Mouse (Mus musculus) forebrain, embryonic 14.5 days (tissue): ENCODE data around the gene Lipn. TPM values are rescaled to one million over a fixed set of nuclear protein-coding genes. Genes with fewer than 3 reads are reported as not detected.
A peak's percentile ranks its signal among the peaks of the same experiment; 100 is the strongest.

Experiments used
- ATAC-seq: fragments of 200-750 bp; cut with Nextera tagmentation; 2 replicates; pipeline ENCODE4 v1.8.0; 2017; ENCODE audit warnings: mild to moderate bottlenecking, moderate library complexity
- DNase-seq: peaks from one replicate; pipeline ENCODE4 v3.0.0-alpha.2; 2015; ENCODE audit warnings: low spot score
- H3K27ac ChIP-seq: fragments of 300-500 bp; sonication (generic); 2 replicates; pipeline ENCODE4 v1.5.1; 2014; ENCODE audit warnings: low read depth, mild to moderate bottlenecking, control low read depth, low read length, moderate library complexity
- H3K27me3 ChIP-seq: fragments of 300-500 bp; sonication (generic); replicated peaks from 2 replicates; pipeline ENCODE4 v1.6.1; 2014; ENCODE audit warnings: low read length, control low read depth, mixed read lengths; ENCODE audit not compliant: control insufficient read depth, insufficient read depth
- H3K36me3 ChIP-seq: fragments of 300-500 bp; sonication (generic); 2 replicates; pipeline ENCODE4 v1.6.1; 2014; ENCODE audit warnings: low read length, control low read depth; ENCODE audit not compliant: control insufficient read depth, insufficient read depth
- H3K4me1 ChIP-seq: fragments of 300-500 bp; sonication (generic); 2 replicates; pipeline ENCODE4 v1.6.1; 2014; ENCODE audit warnings: antibody characterized with exemption, low read length, control low read depth; ENCODE audit not compliant: control insufficient read depth, insufficient read depth
- H3K4me2 ChIP-seq: fragments of 300-500 bp; sonication (generic); 2 replicates; pipeline ENCODE4 v1.6.1; 2014; ENCODE audit warnings: mild to moderate bottlenecking, control low read depth, low read length
- H3K4me3 ChIP-seq: fragments of 300-500 bp; sonication (generic); 2 replicates; pipeline ENCODE4 v1.5.1; 2014; ENCODE audit warnings: low read depth, low read length, control low read depth
- H3K9ac ChIP-seq: fragments of 300-500 bp; sonication (generic); 2 replicates; pipeline ENCODE4 v1.6.1; 2014; ENCODE audit warnings: mild to moderate bottlenecking, low read length, control low read depth, moderate library complexity
- H3K9me3 ChIP-seq: fragments of 300-500 bp; sonication (generic); replicated peaks from 2 replicates; pipeline ENCODE4 v1.6.1; 2016; ENCODE audit warnings: low read length, control low read depth, mixed read lengths; ENCODE audit not compliant: control insufficient read depth
- WGBS: fragments of 180-500 bp; shearing (Covaris S2); extraction: QIAGEN DNeasy Blood & Tissue Kit; methylation state at CpG from one replicate; pipeline ENCODE4 v1.1.7; 2014; 5-methylcytosine and 5-hydroxymethylcytosine counted together
- polyA plus RNA-seq: library from polyadenylated mRNA; unstranded; fragments of >200 nt; fragmentation: Nextera tagmentation; extraction: Ambion mirVana; gene quantifications from 2 replicates; pipeline ENCODE4 v1.2.1, GENCODE M21; 2014

Lipn gene
- polyA plus RNA-seq, result not detected in 2 replicates

DNA sequence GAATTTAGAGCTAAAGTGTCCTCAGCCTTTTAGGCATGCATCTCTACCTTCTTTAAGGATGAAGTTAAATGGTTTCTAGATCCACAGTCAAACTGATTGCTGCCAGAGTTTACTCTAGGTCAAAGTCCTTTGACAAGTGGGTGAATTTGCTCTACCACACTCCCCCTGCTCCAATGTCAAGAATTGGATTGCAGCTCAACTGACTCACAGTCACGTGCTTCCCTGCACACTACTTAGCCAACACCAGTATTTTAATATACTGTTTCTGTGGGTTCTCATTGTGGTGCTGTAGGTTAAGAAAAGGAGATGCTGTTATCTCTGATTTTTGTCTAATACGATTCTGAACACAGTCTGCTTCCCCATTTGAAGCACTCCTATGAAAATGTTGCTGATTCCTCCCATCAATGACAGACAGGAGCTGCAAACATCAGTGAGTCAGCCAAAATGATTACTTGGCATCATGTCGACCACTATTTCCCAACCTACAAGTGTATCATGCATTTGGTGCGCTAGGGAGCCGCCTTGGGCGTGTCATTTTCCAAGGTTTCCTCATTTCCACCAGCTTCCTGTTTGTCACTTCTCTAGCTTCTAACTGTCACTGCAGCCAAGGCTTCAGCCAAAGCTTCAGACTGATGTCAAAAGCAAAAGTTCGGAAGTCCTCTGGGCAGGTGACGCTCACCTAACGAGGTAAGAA, at the start of gene Lipn:
Gene Lipn, plus strand, starts transcription at position 580 of the 694 bp plus-strand sequence.
- Histone ChIP-seq H3K4me2 (no peak within 1 kb of the TSS), H3K9me3 (no peaks in the 10 kb centered on the region), H3K36me3 (no peaks in the 10 kb centered on the region), H3K9ac (no peak within 1 kb of the TSS), H3K4me1 (no peaks in the 10 kb centered on the region), H3K27ac (no peak within 1 kb of the TSS), H3K27me3 (no peaks in the 10 kb centered on the region), H3K4me3 (no peak within 1 kb of the TSS)
- ATAC-seq (no peak), DNase-seq (no peak)
- WGBS, result 91% methylated on average over 9 of the region's 9 CpGs

DNA sequence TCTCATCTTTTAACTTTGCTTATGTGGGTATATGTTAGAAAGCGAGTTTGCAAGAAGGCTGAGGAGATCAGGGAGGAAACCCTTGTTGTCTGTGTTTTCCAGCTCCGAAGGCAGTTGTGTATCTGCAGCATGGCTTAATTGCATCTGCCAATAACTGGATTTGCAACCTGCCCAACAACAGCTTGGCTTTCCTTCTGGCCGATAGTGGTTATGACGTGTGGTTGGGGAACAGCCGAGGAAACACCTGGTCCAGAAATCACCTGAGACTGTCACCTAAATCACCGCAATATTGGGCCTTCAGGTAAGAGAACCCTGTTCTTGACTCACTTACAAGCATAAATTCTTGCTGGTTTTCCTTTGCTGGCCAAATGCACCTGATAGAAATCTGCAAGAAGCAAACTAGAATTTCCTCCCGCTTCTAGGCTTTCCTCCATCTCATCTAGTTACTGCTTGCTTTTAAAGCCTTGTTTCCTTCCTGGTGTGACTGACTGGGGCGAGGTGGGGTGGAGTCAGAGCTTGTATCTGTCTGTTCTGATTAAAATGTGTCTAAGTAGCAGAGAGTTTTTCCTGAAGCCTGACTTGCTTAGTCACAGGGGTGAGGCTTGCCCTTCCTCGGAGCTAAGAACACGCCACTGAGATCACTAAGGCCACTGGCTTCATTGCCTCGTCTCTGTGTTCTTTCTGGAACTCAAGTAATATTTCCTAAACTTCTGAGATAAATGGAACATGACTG, 45.6 kb upstream of the Lipn start:
- DNase-seq, result no peak
- 88% methylated on average over 11 of the region's 11 CpGs for WGBS
- H3K9me3 ChIP-seq, result no peaks in the 10 kb centered on the region
- no peaks in the 10 kb centered on the region for H3K27me3 ChIP-seq
- no peak overlapping the region for H3K4me2 ChIP-seq
- no peaks in the 10 kb centered on the region for H3K4me1 ChIP-seq
- no peak overlapping the region for H3K9ac ChIP-seq
- H3K36me3 ChIP-seq, result no peaks in the 10 kb centered on the region
- H3K27ac ChIP-seq, result no peak overlapping the region
- no peak overlapping the region for H3K4me3 ChIP-seq
- ATAC-seq, result no peak

DNA sequence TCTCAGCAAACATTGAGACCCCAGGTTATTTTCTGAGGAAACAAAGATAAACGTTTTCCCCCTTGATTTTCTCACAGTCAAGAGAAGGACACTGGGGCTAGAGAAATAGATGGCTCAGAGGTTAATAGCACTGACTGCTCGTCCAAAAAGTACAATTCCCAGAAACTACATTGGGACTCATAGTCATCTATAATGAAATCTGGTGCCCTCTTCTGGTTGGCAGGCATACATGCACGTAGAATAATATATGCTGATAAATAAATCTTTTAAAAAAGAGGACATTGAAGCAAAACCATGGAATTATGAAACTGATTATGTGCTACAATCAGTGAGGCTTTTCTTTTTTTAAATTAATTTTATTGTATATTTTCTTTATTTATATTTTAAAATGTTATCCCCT, 44.4 kb upstream of the Lipn start:
- H3K4me1 ChIP-seq, result no peaks in the 10 kb centered on the region
- DNase-seq (peak; percentile 60), ATAC-seq (no peak)
- no peak overlapping the region for H3K4me3 ChIP-seq
- no peaks in the 10 kb centered on the region for H3K36me3 ChIP-seq
- 51% methylated on average over 3 of the region's 3 CpGs for WGBS
- H3K27me3 ChIP-seq, result no peaks in the 10 kb centered on the region
- no peak overlapping the region for H3K4me2 ChIP-seq
- no peak overlapping the region for H3K9ac ChIP-seq
- no peaks in the 10 kb centered on the region for H3K9me3 ChIP-seq
- no peak overlapping the region for H3K27ac ChIP-seq

DNA sequence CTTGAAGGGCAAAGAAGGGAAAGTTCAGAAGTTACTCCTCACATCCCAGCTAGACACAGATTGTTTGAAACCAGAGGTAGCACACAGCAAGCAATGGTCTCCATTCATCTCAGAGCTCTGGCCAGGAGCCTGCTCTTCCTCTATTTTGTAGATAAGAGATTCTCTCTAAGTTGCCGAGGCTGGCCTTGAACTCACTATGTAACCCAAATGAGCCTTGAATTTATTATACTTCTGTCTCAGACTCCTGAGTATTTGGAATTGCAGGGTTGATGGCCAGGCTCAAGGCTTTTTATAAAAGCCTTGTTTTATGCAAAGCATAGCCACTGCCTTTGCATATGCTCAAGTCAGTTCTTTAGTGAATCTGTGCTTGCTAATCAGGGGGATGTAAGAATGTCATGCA, 27.4 kb upstream of the Lipn start:
- 87% methylated on average over 1 of the region's 1 CpGs for WGBS
- H3K9ac ChIP-seq, result no peak overlapping the region
- no peak for ATAC-seq

DNA sequence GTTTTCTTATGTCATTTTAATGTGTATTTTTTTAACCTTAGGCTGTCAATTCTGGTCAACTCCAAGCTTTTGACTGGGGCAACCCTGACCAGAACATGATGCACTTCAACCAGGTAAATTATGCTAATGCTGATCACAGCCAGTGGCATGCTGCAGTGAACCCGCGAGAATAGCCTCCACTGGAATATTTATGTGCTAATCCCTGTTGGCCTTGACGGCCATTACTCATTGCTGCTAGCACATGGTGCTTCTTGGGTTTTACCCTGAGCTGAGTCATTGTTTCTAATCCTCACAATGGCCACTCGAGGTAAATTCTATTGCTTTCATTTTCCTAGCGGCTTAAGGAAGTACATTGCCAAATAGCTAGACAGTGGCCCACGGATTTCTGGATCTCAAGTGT, 24.1 kb upstream of the Lipn start:
- 62% methylated on average over 6 of the region's 6 CpGs for WGBS
- H3K4me1 ChIP-seq, result no peaks in the 10 kb centered on the region
- H3K36me3 ChIP-seq, result no peaks in the 10 kb centered on the region
- ATAC-seq (no peak), DNase-seq (no peak)
- no peak overlapping the region for H3K4me2 ChIP-seq
- no peak overlapping the region for H3K4me3 ChIP-seq
- no peaks in the 10 kb centered on the region for H3K27me3 ChIP-seq
- H3K9ac ChIP-seq, result no peak overlapping the region
- no peak overlapping the region for H3K27ac ChIP-seq
- no peaks in the 10 kb centered on the region for H3K9me3 ChIP-seq

More for the DNA sequence above, 27.4 kb upstream of the Lipn start:
- no peaks in the 10 kb centered on the region for H3K4me1 ChIP-seq
- no peak for DNase-seq
- no peaks in the 10 kb centered on the region for H3K27me3 ChIP-seq
- no peak overlapping the region for H3K4me2 ChIP-seq
- no peak overlapping the region for H3K27ac ChIP-seq
- H3K36me3 ChIP-seq, result no peaks in the 10 kb centered on the region
- H3K4me3 ChIP-seq, result no peak overlapping the region
- no peaks in the 10 kb centered on the region for H3K9me3 ChIP-seq

DNA sequence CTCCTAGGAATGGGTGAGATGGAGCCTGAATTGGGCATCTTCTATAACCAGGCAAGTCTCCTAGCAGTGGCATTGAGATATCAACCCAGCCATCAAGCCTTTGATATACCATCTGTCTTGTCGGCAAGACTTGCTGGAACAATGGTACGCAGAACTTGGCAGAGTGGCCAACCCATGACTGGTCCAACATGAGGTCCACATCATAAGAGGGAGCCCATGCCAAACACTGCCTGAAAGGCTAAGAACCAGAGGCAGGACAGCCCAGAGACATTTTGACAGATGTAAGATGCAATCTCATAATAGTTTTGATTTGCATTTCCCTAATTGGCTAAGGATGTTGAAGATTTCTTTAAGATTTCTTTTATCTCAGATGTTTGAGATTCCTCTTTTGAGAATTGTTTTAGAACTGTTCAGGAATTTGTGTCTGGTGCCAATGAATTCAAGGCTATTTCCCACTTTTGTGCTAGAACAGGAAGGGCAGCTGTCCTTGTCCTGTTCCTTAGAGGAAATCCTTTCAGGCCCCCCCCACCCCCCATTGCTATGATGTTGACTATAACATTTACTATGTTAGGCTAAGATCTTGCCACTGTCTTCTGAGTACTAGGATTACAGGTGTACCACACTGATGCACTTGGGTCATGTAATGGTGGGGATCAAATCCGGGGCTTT, 17.7 kb upstream of the Lipn start:
- ATAC-seq, result no peak
- 93% methylated on average over 3 of the region's 3 CpGs for WGBS
- no peak overlapping the region for H3K4me3 ChIP-seq
- no peaks in the 10 kb centered on the region for H3K36me3 ChIP-seq
- no peak overlapping the region for H3K9ac ChIP-seq
- DNase-seq, result no peak
- H3K4me1 ChIP-seq, result no peaks in the 10 kb centered on the region
- no peaks in the 10 kb centered on the region for H3K27me3 ChIP-seq
- no peak overlapping the region for H3K27ac ChIP-seq
- H3K4me2 ChIP-seq, result no peak overlapping the region
- no peaks in the 10 kb centered on the region for H3K9me3 ChIP-seq

DNA sequence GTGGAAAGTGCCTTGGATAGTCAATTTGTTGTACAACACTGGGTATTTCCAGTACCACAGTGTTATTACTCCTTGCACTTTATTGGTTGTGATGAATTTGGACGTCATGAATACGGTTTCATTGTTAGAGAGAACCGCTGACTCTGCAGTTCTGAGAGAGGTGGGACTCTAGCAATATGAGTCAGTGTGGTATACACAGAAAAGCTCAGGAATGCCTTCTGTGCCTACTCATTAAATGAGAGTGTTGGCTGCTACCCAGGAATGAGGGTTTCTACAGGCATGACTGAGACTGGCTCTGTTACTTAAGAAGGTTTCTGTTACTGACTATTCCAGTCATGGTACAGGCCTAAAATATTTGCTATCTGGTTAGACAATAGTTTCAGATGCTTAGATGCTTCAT, 15.7 kb upstream of the Lipn start:
- no peaks in the 10 kb centered on the region for H3K9me3 ChIP-seq
- no peak overlapping the region for H3K4me3 ChIP-seq
- no peak overlapping the region for H3K9ac ChIP-seq
- DNase-seq (peak; percentile 10), ATAC-seq (no peak)
- 84% methylated on average over 3 of the region's 3 CpGs for WGBS
- no peaks in the 10 kb centered on the region for H3K27me3 ChIP-seq
- no peaks in the 10 kb centered on the region for H3K4me1 ChIP-seq
- no peak overlapping the region for H3K4me2 ChIP-seq
- H3K27ac ChIP-seq, result no peak overlapping the region
- no peaks in the 10 kb centered on the region for H3K36me3 ChIP-seq

DNA sequence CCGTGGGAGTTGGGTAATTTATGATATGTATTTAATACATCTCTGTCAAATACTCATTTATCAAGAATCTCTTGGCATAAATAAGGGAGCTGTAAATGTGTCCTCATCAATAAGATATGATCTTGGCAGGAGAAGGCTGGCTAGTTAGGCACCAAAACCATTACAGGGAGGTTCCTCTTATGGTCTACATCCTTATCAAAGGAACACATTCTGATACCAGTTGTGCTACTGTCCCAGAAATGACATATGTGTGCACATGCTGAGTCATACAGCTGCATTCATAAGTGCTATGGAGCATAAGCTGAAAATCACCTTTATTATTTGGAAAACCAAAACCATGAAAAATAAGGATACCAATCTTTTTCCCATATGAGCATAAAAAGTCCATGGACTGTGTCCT, 3.6 kb upstream of the Lipn start:
- ATAC-seq (no peak), DNase-seq (no peak)
- H3K36me3 ChIP-seq, result no peaks in the 10 kb centered on the region
- H3K4me3 ChIP-seq, result no peak overlapping the region
- H3K27me3 ChIP-seq, result no peaks in the 10 kb centered on the region
- no peak overlapping the region for H3K27ac ChIP-seq
- no peaks in the 10 kb centered on the region for H3K9me3 ChIP-seq
- no peaks in the 10 kb centered on the region for H3K4me1 ChIP-seq
- 58% methylated on average over 1 of the region's 1 CpGs for WGBS
- no peak overlapping the region for H3K4me2 ChIP-seq
- H3K9ac ChIP-seq, result no peak overlapping the region

DNA sequence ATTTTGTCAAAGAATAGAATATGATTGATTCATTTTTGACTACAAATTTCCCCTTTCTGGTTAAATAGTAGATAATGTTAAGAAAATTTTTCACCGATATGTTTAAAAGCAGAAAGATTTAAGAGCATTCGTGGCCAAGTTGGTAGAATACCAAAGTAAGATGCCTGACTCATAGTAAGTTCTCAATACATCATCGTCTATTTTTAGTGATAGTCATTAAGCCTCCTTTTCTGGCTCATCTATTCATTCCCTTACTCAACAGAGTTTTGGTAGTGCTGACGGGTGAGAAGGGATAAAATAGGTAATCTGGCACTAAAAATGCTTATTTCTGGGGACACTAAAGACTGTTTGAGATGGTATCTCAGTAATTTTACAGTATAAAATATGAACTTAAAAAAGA, 3.1 kb upstream of the Lipn start:
- Histone ChIP-seq H3K4me2 (no peak overlapping the region), H3K36me3 (no peaks in the 10 kb centered on the region), H3K9ac (no peak overlapping the region), H3K9me3 (no peaks in the 10 kb centered on the region), H3K27ac (no peak overlapping the region), H3K27me3 (no peaks in the 10 kb centered on the region), H3K4me3 (no peak overlapping the region), H3K4me1 (no peaks in the 10 kb centered on the region)
- DNase-seq, result no peak
- ATAC-seq, result no peak
- 85% methylated on average over 4 of the region's 4 CpGs for WGBS
